Mouse (Mus musculus) megakaryocyte-erythroid progenitor cell, adult 5-6 weeks (primary cell): ENCODE results near the gene Pip4k2a. TPM values are rescaled to one million over a fixed set of nuclear protein-coding genes. Genes with fewer than 3 reads are reported as not detected.
A peak's percentile ranks its signal among the peaks of the same experiment; 100 is the strongest.

Experiments
- ATAC-seq: replicated peaks from 2 replicates; pipeline ENCODE4 v1.8.0; 2016; ENCODE audit warnings: mild to moderate bottlenecking, inconsistent platforms; ENCODE audit not compliant: severe bottlenecking, poor library complexity, low FRiP score, low TSS enrichment
- total RNA-seq, 2 experiments: library from RNA; stranded (forward) in 1 of 2; stranded (reverse) in 1 of 2; fragments of 200-1000, 215-1000 nt in 1 of 2; fragments of >200 nt in 1 of 2; fragmentation: Nextera tagmentation in 1 of 2; gene quantifications; 2 replicates each; pipeline ENCODE4 v1.2.3; 2014 to 2017

The Pip4k2a gene
- total RNA-seq, 2 experiments from 2014 or later: 28.7 to 56.7 TPM

- no peak for ATAC-seq
These were observed 63.8 kb downstream of the Pip4k2a start for GRCm38 (mm10) chr2:18934131-18934530.

- ATAC-seq: no peak
These were observed 64.5 kb downstream of the Pip4k2a start for GRCm38 (mm10) chr2:18933418-18933817.

- ATAC-seq: no peak
These were observed 67.4 kb downstream of the Pip4k2a start for GRCm38 (mm10) chr2:18930318-18931060.

GRCm38 (mm10) chr2:18928597-18929257 lies 69.2 kb downstream of the Pip4k2a start:
- peak; percentile 65 for ATAC-seq

- ATAC-seq: no peak
These were observed 69.7 kb downstream of the Pip4k2a start for GRCm38 (mm10) chr2:18928196-18928595.

- no peak; the same call in 1 of the 2 replicates for ATAC-seq
These were observed 73.9 kb downstream of the Pip4k2a start for GRCm38 (mm10) chr2:18923806-18924595.

- ATAC-seq: no peak
These were observed 74.8 kb downstream of the Pip4k2a start for GRCm38 (mm10) chr2:18923098-18923649.

- ATAC-seq: no peak
These were observed 76.3 kb downstream of the Pip4k2a start for GRCm38 (mm10) chr2:18921570-18922180.

- no peak for ATAC-seq
These were observed 77.5 kb downstream of the Pip4k2a start for GRCm38 (mm10) chr2:18920461-18920877.

GRCm38 (mm10) chr2:18919797-18920354 lies 78.0 kb downstream of the Pip4k2a start:
- peak; percentile 38; the same call in 1 of the 2 replicates for ATAC-seq

- no peak for ATAC-seq
These were observed 80.1 kb downstream of the Pip4k2a start for GRCm38 (mm10) chr2:18917838-18918237.

GRCm38 (mm10) chr2:18917380-18917750 lies 80.6 kb downstream of the Pip4k2a start:
- no peak for ATAC-seq

- ATAC-seq: no peak
These were observed 81.1 kb downstream of the Pip4k2a start for GRCm38 (mm10) chr2:18916615-18917379.

GRCm38 (mm10) chr2:18916042-18916407 lies 81.9 kb downstream of the Pip4k2a start:
- ATAC-seq: peak; percentile 45

- ATAC-seq: no peak
These were observed 82.4 kb downstream of the Pip4k2a start for GRCm38 (mm10) chr2:18915372-18916041.

- no peak for ATAC-seq
These were observed 83.2 kb downstream of the Pip4k2a start for GRCm38 (mm10) chr2:18914750-18915149.

GRCm38 (mm10) chr2:18913642-18914041 lies 84.3 kb downstream of the Pip4k2a start:
- no peak for ATAC-seq
